Mouse (Mus musculus) natural killer cell, adult 2 months (primary cell): ENCODE measurements around the gene Tacc3.

ENCODE experiments used
- DNase-seq, 2 experiments: peaks; one replicate each; pipeline ENCODE4 v3.0.0; 2022; ENCODE audit warnings: low spot score in 2 of 2

Gene Tacc3

GRCm38 (mm10) chr5:33657787-33658663, at the start of gene Tacc3, which contains the start of gene Tmem129:
Gene Tacc3, plus strand, starts transcription at chr5:33658128.
Gene Tmem129, minus strand, starts transcription at chr5:33658416.
- peak; percentile 96 to 97 for DNase-seq

DNA sequence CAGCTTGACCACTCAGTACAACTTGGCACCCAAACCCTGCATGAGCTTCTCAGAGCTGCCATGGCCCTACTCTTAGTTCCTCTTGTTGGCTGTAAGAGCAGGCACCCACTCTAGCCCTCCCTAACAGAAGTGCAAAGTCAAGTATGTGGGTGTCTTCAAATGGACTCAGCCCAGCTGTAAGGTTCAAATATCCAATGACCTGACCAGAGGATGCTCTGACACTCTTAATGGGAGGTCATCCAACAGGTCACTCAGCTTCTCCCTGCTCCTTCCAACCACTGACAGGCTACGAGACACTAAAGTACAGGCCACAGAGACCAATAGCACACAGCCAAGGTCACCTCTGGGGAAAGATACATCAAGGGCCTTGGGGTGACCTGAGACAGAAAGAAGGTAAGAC, 48.7 kb upstream of the Tacc3 start:
- DNase-seq: no peak

DNA sequence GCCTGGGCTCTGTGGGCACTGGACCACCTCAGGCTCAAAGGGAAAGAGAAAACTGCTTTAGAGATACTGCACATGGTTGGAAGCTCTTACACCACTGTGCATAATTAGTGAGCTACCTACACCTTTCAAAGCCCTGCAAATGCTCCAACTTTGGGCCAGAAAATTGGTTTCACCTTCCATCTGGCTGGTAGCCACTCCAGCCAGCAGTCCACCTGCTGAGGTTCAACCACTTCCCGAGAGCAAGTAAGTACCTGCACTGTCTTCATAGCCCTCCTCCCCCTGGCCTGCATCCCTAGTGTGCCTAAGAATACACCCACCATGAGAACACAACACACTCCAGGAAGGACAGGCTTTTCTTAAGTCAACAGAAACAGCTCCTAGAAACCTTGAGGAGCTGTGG, 46.1 kb upstream of the Tacc3 start:
- DNase-seq: no peak

- no peak for DNase-seq
Measured at GRCm38 (mm10) chr5:33614391-33614790, 43.5 kb upstream of the Tacc3 start.

DNA sequence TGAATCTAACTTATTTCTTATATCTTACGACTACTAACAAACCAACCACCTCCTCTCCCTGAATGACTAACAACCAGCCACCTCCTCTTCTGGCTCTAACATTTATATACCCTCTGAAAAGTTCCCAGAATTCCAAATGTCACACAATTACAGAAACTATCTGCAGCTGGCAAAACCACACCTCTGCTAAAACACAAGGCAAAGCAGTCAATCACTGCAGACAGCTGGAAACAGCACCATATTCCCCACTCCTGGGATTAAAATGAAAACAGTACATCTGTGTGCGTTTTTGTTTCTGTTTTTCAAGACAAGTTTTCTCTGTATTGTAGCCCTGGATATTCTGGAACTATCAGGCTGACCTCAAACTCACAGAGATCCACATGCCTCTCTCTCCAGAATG, 35.3 kb upstream of the Tacc3 start:
- no peak for DNase-seq

GRCm38 (mm10) chr5:33623766-33624165, 34.2 kb upstream of the Tacc3 start:
- no peak for DNase-seq

DNA sequence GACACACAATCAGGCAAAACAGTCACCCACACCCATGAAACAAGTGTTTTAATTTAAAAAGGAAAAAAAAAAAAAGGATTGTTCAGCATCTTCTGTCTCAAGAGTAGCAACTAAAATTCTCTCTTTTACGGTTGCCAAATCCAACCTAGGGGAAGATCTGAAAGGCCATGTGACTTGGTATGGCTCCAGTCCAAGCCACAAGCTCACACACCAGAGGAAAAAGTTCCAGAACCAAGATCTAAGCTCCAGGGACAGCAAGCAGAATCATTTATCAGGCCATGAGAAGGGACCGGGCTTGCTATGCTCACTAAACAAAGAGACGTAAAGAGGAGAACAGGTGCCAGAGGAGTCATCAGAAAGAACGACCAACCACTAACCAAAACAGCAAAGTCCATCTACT, 30.0 kb upstream of the Tacc3 start:
- DNase-seq: no peak

DNA sequence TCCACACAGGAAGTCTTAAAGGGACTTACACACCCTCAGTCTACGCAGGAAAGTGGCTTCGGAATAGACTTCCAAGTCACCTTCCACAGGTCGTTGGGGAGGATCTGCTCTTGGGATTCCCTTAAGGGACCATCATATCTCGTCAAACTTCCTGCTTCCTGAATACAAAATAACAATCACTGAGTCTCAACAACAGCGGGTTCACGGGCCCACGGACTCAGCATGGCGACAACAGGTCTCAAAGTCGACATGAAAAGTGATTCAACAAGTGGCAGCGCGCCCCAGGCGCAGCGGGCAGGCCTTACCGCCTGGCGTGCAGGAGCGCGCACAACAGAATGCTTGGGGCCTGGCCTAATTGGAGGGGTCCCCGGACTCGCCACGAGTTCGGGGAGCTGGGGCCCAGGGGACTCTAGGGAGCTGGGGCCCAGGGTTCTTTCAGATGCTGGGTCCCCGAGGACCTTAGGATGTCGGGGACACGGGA, 29.1 kb upstream of the Tacc3 start:
- peak; percentile 62 to 64 for DNase-seq

DNA sequence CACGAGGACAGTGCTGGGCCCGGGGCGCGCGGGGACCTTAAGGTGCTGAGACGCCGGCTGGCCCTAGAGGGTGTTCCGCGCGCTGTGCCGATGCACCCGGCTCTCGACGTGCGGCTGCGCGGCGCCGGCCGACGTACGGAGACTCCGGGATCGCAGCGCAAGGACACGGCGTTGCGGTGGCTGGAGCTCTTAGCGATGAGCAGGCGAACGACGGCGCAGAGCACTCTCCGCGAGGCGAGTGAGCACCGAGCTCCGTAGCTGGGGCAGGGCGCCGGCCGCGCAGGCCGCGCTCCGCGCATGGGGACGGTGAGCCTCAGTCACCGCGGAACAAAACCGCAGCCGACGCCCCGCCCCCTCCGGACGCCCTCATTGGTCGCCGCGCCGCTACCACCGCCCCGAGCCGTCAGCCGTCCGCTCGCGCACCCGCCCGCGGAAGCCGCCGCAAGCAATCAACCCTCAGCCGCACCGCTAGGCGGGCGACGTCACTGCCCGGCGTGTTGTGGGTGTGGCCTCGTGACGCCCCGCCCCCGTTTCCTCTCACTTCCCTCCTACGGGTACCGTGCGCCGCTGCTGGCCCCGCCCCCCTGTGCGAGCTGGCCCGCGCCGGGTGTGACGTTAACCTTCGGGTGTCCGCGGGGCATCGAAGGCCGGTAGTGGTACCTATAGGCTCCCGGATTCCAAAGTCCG, 28.5 kb upstream of the Tacc3 start, which contains the start of the genes Fam53a and Gm9903:
Gene Fam53a (minus strand): TSS at position 335 of the 687 bp plus-strand sequence.
Gene Gm9903 (plus strand): TSS at position 625 of the 687 bp plus-strand sequence.
- peak; percentile 99 to 100 for DNase-seq

DNA sequence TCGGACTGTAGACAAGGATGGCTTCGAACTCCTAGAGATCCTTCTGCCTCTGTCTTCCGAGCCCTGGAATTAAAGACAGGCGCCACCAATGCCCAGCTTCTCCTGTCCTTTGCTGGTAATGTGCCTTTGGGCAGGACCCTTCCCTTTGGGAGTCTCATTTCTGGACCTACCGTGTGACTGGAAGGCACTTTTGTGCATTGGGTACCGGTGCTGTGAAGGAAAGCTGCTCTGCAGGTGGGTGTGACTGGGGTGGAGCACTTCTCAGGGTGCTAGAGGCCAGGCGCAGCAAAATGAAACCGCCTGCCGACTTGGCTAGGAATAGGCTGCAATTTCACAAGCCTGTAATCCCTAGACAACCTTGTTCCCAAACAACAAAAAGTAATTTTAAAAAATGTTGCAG, 27.9 kb upstream of the Tacc3 start:
- peak in 1 of 2 experiments; percentile 12 for DNase-seq

GRCm38 (mm10) chr5:33630615-33631014, 27.3 kb upstream of the Tacc3 start:
- no peak for DNase-seq

DNA sequence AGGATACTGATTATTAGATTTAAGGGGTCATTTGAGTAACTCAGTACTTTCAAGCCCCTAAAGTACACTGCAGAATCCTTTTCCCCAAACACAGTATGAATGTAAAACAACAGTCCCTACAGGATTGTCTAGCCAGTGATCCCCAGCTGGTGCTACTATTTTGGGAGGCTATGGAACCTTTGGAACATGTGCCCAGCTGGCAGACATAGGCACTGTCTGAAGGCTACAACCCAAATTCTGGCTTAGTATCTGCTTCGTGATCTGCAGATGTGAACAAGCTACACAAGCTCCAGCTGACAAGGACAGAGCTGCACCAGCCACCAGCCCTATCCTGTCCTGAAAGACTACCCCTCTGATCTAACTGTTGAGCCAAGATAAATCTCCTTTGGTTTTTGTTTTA, 25.4 kb upstream of the Tacc3 start:
- no peak for DNase-seq

DNA sequence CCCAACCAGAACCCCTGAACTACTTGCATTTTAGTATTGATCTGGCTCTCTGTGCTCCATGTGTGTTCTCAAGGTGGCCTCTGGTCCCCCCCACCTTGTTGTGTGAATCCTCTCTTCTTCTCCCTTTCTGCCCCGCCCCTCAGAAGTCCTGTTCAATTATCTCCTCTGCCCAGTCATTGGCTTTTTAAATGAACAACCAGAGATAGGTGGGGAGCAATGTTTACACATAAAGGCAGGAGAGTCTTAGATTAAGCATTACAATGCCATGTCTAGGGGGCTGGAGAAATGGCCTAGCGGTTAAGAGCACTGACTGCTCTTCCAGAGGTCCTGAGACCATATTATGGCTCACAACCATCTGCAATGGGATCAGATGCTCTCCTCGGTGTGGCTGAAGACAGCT, 22.6 kb upstream of the Tacc3 start:
- no peak for DNase-seq

DNA sequence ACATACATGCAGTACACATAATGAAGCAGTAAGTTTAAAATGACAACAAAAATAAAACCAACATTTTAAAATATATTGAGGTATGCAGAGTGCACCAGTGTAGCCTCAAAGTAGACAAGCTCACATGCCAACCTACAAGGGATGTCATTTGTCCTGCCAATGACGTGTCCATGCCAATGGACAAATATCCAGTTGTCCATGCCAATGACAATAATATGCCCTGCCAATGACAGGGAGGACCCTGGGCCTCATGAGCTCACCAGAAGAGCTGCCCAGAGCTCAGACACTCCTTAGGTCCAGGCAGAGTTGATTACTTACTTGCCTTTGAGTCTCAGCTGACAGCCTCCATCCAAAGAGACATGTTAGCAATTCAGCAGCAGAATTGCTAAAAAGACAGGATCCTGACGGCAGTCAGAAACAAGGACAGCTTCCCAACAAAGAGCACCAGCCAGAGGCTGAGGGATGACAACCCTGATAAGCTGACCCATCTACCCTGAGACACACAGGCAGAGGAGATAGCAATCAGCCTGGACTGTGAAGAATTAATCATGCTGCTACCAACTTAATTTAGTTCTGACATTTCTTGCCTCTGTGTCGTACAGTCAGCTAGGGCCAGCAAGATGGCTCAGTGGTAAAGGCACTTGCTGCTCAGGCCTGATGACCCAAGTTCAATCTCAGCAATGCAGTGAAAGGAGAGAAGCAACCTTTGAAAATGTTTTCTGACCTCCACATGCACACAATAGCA, 20.1 kb upstream of the Tacc3 start:
- no peak for DNase-seq

GRCm38 (mm10) chr5:33638826-33639225, 19.1 kb upstream of the Tacc3 start:
- DNase-seq: no peak

- peak; percentile 39 to 55 for DNase-seq
Measured at GRCm38 (mm10) chr5:33640652-33641051, 17.3 kb upstream of the Tacc3 start.

DNA sequence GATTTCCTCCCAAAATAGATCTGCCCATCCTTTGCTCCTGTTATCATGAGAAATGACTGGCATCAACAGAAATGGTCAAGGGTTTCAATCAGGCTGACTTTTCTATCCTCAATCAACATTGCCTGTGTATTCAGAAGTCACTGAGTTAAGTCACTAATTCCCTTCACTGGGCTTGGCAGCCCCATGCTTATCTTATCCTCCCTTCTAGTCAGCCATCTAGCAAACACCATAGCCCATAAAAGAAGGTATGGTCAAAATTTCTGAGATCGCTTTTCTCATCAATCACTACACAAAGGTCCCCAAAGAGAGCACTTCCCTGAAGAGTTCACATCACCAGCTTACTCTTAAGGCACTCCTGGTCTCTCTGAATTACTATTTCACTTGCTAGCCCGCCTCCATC, 6.9 kb upstream of the Tacc3 start:
- DNase-seq: no peak

DNA sequence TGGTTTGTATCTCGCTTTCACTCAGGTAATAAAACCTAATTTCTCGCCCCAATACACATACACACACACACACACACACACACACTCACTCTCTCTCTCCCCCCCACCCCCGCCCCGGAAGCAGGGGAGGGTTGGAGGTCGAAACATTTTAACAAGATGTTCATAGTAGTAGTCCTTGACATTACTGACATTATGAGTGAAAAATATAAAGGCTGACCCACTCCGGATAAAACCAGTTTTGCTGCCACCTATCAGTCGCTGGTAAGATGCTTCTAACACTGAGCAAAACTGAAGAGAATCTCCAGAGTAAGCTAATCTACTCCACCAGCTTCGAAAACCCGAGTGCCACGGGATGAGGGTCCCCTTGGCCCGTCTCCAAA, 6.4 kb upstream of the Tacc3 start:
- DNase-seq: no peak

DNA sequence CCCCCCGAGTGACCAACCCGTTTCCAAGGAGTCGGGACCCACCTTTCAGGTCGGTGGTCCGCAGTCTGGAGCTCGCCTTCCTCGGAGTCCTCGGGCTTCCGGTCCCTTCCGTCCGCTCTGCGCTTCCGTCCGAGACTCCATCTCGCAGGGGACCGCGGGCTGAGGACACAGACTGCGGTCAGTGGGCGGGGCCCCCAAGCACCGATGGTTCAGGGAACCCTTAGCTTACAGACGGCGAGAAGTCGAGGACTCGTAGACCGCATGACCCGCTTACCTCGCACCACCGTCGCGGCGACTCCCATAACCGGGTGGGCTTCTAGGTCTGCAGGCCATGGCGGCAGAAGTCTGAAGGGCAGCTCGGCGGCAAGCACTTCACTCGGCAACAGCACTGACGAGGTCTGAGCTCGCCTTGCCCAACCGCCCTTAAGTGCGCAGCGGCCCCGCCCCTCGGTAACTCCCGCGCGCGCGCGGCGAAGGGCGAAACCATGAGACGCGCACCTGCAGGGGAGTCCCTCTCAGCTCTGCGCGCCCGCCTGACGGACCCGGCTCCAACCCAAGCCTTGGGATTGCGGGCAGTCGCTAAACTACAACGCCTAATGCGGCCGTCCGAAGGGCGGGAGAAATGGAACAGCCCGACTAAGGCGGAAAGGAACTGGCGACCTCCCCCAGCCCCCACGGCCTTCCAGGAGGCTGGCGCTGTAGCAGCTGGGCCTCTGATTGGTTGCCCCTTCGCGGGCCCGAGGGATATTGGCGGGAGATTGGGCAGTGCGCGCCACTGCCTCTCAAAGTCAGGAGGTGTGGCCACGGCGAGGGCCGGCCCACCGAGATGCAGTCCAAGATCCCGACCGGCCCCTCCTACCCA, 5.8 kb upstream of the Tacc3 start, which contains the start of gene Slbp:
Gene Slbp (minus strand): TSS at position 654 of the 862 bp plus-strand sequence.
- DNase-seq: peak; percentile 96 to 97

GRCm38 (mm10) chr5:33652783-33653173, 5.2 kb upstream of the Tacc3 start:
- DNase-seq: no peak

DNA sequence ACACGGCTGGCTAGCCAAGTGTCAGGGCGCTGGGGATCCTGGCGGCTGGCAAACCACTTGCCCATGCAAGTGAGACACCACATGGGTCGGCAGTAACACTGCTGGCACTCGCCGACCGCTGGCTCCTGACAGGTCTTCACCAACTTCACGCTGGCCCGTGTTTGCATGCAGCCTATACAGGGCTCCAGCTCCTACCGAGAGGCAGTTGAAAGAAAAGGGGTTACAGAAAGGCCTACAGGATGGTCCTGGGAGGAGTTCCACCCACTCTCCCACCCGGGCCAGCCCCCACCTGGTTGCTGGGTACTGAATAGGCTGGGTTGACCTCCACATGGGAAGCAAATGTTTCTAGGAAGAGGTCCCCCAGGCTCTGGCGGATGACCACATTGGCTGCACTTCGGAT, 3.5 kb upstream of the Tacc3 start:
- no peak for DNase-seq
